Mouse (Mus musculus) testis, adult 2 months (tissue): ENCODE data around the gene Polr1b. TPM values are rescaled to one million over a fixed set of nuclear protein-coding genes. Genes with fewer than 3 reads are reported as not detected.

Source experiments
- H3K27ac ChIP-seq: fragments of 200-500 bp; 2 replicates; pipeline ENCODE4 v1.5.1; 2012; ENCODE audit warnings: low read depth, low read length; ENCODE audit not compliant: control insufficient read depth, insufficient read depth
- H3K27me3 ChIP-seq: fragments of 200-500 bp; 2 replicates; pipeline ENCODE4 v1.6.1; 2012; ENCODE audit warnings: mild to moderate bottlenecking, low read length, moderate library complexity; ENCODE audit not compliant: control insufficient read depth, insufficient read depth
- H3K36me3 ChIP-seq: fragments of 200-500 bp; 2 replicates; pipeline ENCODE4 v1.6.1; 2012; ENCODE audit warnings: mild to moderate bottlenecking, low read length; ENCODE audit not compliant: control insufficient read depth, insufficient read depth
- H3K4me1 ChIP-seq: fragments of 200-500 bp; 2 replicates; pipeline ENCODE4 v1.6.1; 2012; ENCODE audit warnings: low read length; ENCODE audit not compliant: control insufficient read depth, insufficient read depth
- H3K4me3 ChIP-seq: fragments of 200-500 bp; 2 replicates; pipeline ENCODE4 v1.5.1; 2012; ENCODE audit warnings: low read depth, mild to moderate bottlenecking, low read length, moderate library complexity, mixed read lengths; ENCODE audit not compliant: control insufficient read depth
- CTCF ChIP-seq: fragments of 200-500 bp; IDR thresholded peaks from 2 replicates; pipeline ENCODE4 v1.5.1; 2012; ENCODE audit warnings: low read depth, mild to moderate bottlenecking, inconsistent platforms, low read length, moderate library complexity; ENCODE audit not compliant: control insufficient read depth, insufficient read depth, insufficient replicate concordance
- POLR2A ChIP-seq: fragments of 200-500 bp; IDR thresholded peaks from 2 replicates; pipeline ENCODE4 v1.6.1; 2012; ENCODE audit warnings: low read depth, mild to moderate bottlenecking, inconsistent platforms, low read length, moderate library complexity; ENCODE audit not compliant: control insufficient read depth
- polyA plus RNA-seq: library from polyadenylated mRNA; depleted of rRNA; stranded (reverse); fragments of >200 nt; gene quantifications from 2 replicates; pipeline ENCODE4 v1.2.3, GENCODE M21; 2012

Gene Polr1b
- polyA plus RNA-seq, 1 experiment: 4.5 TPM

DNA sequence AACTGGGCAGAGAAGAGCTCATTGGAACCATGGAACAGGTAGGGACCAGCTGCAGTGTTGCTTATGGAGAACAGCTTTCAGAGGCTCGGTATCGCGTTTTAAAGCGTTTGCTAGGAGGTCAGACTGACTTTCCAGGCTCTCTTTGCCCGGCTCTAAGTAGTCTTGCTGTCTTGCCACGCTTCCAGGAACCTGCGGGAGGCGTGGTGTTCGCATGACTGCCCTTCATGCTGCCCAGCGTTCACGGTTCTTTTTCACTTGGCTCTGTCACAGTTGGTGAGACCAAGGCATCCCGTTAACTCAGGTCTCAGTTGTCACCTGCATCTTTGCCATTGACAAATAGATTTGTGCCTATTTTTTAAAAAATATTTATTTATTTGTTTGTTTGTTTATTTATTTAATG, 17.3 kb downstream of the Polr1b start:
- Histone ChIP-seq H3K4me3 (no peak overlapping the region), H3K27ac (no peak overlapping the region), H3K4me1 (no peaks in the 10 kb centered on the region), H3K36me3 (no peaks in the 10 kb centered on the region), H3K27me3 (no peaks in the 10 kb centered on the region)
- no peak for TF ChIP-seq POLR2A
- no peak for TF ChIP-seq CTCF

DNA sequence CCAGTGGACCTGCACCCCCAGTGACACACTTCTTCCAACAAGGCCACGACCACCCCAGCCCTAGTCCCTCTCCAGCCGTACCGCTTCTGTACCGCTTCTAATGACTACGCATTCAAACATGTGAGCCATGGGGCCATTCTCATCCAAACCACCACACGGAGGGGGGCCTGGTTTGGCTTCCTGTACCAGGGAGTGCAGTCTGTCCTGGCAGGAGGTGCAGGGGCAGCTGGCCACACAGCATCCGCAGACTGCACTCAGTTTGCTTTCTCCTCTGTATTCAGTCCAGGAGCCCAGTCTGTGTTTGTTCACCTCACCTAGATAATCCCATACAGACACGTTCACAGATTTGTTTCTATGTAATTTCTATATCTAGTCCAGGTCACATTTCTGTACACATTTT, 21.2 kb downstream of the Polr1b start:
- TF ChIP-seq POLR2A (no peak), CTCF (no peak)

DNA sequence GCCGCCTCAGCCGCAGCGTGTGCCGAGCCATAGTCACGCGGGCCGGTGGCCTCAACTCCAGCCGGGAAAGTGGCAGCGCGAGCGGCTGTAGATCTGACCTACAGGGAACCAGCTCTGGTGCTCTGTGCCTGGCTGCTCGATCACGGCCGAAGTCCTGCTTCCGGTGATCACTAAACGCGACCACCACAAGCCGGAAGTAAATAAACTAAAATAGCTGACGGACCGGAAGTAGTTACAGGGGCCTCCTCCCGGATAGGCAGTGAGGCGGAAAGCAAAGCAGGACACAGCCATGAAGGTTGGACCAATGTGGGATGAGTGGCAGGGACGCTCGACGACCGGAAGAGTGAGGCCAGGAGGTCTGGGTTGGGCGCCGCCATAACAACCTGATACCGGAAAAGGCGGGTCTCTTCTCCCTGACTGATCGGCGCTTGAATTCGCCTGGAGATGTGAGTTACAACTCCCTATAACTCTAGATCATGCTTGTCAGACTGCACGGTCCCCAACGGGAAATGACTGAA, 28.7 kb downstream of the Polr1b start, which contains the start of gene Chchd5:
Chchd5 (plus strand) TSS at position 289 of the 518 bp plus-strand sequence.
- TF ChIP-seq POLR2A (peak; percentile 82), CTCF (no peak)
- Histone ChIP-seq H3K27me3 (no peaks in the 10 kb centered on the region), H3K4me3 (peak within 1 kb of the TSS; percentile 86), H3K36me3 (peaks cover 2% of the 10 kb centered on the region), H3K27ac (peak within 1 kb of the TSS; percentile 61), H3K4me1 (peaks cover 9% of the 10 kb centered on the region)

More for the DNA sequence above, 21.2 kb downstream of the Polr1b start:
- Histone ChIP-seq H3K27ac (no peak overlapping the region), H3K4me1 (no peaks in the 10 kb centered on the region), H3K27me3 (no peaks in the 10 kb centered on the region), H3K4me3 (no peak overlapping the region), H3K36me3 (no peaks in the 10 kb centered on the region)

DNA sequence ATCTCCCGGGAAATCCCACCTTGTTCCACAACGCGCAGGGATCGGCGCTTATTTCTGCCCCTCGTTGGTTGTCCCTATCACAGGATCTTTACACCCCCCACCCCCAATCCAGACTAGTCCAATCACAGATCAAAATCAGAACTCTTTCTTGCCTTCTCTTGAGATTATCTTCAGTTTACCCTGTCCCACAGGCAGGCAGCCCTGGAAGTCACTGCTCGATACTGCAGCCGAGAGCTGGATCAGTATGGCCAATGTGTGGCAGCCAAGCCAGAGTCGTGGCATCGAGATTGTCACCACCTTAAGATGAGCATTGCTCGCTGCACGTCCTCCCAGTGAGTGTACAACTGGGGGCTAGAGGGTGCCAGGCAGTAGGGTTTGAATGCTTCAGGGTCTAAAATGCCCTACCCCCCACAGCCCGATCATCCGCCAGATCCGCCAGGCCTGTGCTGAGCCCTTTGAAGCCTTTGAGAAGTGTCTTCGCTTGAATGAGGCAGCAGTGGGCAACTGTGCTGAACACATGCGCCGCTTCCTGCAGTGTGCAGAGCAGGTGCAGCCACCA, 29.3 kb downstream of the Polr1b start:
- H3K27ac ChIP-seq: peak overlapping the region; percentile 61
- no peaks in the 10 kb centered on the region for H3K27me3 ChIP-seq
- peaks cover 2% of the 10 kb centered on the region for H3K36me3 ChIP-seq
- H3K4me3 ChIP-seq: peak overlapping the region; percentile 86
- no peak for TF ChIP-seq CTCF
- no peak for TF ChIP-seq POLR2A
- peaks cover 9% of the 10 kb centered on the region for H3K4me1 ChIP-seq

DNA sequence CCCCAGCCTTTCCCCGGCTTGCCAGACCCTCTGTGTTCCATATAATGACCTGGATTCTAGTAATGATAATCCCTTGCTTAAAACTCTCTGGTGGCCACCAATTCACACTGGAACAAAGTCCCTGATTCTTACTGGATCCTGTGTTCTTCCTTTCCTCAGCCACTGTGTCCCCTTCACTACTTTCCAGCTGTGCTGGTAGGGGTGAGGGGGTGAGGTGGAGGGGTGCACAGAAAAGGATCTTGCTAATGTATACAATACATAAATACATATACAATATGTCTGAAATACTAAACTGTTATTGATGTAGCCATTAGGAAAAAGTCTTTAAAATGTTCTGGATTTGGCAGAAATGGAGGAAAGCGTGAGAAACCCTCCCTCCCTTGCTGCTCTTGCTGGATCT, 30.0 kb downstream of the Polr1b start:
- no peak overlapping the region for H3K4me3 ChIP-seq
- peaks cover 2% of the 10 kb centered on the region for H3K36me3 ChIP-seq
- TF ChIP-seq POLR2A (no peak), CTCF (no peak)
- no peaks in the 10 kb centered on the region for H3K27me3 ChIP-seq
- peaks cover 9% of the 10 kb centered on the region for H3K4me1 ChIP-seq
- no peak overlapping the region for H3K27ac ChIP-seq

DNA sequence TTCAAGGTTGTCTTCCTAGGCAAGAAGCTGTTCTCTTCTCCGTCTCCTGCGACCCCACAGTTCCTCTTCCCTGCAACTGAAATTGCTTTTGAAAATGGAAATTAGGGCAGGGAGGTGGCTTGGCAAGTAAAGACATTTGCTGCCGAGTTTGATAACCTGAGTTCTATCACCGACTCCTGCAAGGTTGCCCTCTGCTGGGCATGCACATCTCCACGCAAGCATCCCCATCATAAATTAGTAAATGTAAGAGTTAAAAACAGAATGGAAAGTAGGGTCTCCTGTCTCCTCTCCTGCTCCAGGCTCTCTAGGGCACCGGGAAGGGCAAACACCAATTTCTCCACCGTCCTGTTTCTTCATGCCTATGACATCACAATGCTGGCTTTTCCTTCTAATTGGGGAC, 31.4 kb downstream of the Polr1b start:
- no peak overlapping the region for H3K27ac ChIP-seq
- H3K4me3 ChIP-seq: no peak overlapping the region
- H3K27me3 ChIP-seq: no peaks in the 10 kb centered on the region
- TF ChIP-seq POLR2A (no peak), CTCF (no peak)
- H3K4me1 ChIP-seq: peaks cover 9% of the 10 kb centered on the region
- H3K36me3 ChIP-seq: peaks cover 2% of the 10 kb centered on the region

DNA sequence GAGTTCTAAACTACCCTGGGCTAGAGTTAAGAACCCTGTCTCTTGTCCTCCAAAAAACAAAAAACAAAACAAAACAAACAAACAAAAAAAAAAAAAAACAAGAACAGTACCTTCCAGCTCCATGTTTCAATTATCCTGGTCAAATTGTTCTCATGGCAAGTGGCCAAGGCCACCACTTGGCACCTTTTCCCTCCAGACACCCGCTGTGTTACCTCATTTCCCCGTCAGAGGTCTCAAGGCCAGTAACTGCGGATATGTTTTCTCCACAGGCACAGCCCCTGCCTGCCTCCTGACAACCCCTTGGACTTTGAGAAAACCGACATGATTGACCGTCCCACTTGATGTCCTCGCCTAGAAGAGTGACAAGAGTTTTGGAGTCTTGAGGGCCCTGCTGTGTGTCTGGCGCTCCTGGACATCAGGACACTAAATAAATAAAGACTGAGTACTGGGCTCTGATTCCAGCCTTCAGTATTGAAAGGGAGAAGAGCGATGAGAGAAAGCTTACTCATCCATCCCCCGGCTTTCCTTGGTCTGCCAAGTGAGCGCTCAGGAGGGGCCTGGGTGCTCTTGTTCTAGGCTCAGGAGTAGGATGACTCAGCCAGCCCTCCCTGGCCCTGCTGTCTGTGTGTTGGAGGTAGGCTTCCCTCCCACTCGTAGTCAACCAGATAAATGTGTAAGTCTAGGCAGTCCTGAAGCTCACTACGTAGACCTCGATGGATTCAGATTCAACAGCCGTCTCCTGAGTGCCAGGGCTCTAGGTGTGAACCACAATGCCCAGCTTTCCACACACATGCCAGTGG, 32.4 kb downstream of the Polr1b start:
- TF ChIP-seq CTCF: no peak
- no peak for TF ChIP-seq POLR2A
- Histone ChIP-seq H3K4me1 (peaks cover 9% of the 10 kb centered on the region), H3K4me3 (no peak overlapping the region), H3K27me3 (no peaks in the 10 kb centered on the region), H3K27ac (no peak overlapping the region), H3K36me3 (peaks cover 2% of the 10 kb centered on the region)

DNA sequence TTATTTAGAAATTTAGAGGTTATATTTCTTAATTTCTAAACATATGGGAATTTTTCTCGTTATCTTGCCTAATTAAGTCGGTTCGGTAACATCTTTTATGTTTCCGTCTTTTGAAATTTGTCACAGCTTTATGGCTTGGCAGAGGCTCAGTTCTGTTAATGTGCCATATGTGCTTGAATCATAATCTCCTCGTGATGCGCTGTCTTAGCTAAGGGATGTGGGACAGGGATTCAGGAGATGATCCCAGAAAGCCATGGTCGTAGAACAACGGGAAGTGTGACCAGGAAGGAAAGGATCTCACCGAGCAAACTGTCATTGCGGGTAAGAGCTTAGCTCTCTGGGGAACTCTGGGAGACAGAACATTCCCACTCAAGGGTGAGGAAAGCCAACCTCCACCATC, 39.1 kb downstream of the Polr1b start:
- no peak overlapping the region for H3K27ac ChIP-seq
- TF ChIP-seq POLR2A: no peak
- no peak for TF ChIP-seq CTCF
- H3K36me3 ChIP-seq: no peaks in the 10 kb centered on the region
- no peaks in the 10 kb centered on the region for H3K27me3 ChIP-seq
- H3K4me1 ChIP-seq: no peaks in the 10 kb centered on the region
- no peak overlapping the region for H3K4me3 ChIP-seq
